Mouse (Mus musculus) T-helper 17 cell (primary cell): Measurements from ENCODE around the gene Tspan17.

Experiments
- in situ Hi-C, 2 experiments: fragments of 300-600 bp; cut with MboI, MseI; formaldehyde crosslinking; loops; 1 replicate in 1 of 2; 2 replicates in 1 of 2; pipeline ENCODE4 v1.15.1; 2025; ENCODE audit warnings: high pct_unique_total_duplicates in 2 of 2

Tspan17 gene

DNA sequence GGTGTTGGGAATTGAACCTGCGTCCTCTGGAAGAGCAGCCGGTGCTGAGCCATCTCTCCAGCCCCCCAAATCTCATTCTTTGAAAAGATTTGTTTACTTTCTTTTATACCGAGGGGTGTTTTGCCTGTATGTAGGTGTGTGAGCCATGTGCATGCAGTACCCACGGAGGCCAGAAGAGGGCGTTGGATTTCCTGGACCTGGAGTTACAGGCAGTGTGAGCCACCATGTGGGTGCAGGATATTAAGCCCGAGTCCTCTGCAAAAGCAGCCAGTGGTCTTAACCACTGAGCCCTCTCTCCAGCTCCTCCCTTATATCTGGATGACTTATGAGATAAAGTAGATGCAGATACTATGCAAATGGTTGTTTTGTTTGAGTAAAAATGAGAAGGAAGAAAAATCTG is 13.8 kb downstream of the Tspan17 start:
- in situ Hi-C loops, result no loop called here

DNA sequence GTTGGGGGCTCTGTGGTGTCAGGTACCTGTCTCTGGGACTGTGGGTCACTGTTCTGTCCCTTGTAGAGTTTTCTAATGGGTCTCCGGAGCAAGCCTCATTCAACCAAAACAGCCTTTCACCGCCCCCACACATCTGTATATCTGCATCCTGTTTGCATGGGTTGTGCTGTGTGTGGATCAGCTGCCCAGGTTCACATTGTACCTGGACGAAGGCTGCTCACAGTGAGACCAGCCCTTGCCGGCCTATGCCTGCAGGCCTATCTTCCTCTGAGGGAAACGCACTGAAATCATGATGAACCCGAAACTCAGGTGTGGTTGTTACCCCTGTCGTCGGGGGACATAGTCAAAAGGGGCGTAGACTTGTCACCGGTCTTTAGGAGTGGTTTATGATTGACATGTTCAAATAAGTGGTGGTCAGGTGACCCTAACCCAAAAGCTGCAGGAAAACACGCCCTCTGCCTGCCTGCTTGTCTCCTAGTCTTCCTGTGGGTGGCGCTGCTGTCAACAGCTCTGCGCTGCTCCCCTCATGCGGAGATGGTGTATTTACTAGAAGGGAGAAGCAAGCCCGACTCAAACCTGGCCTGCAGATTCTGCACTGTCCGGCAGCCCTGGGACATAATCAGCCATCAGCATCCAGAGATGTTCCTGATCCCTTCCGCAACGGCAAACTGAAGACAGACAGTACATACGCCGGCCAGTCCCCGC is 16.1 kb downstream of the Tspan17 start:
- in situ Hi-C loops, result loop anchor here in 1 of 2 experiments (5.0 kb wide), 1 partner anchor 77 kb away; no protein-coding TSS in a partner anchor

DNA sequence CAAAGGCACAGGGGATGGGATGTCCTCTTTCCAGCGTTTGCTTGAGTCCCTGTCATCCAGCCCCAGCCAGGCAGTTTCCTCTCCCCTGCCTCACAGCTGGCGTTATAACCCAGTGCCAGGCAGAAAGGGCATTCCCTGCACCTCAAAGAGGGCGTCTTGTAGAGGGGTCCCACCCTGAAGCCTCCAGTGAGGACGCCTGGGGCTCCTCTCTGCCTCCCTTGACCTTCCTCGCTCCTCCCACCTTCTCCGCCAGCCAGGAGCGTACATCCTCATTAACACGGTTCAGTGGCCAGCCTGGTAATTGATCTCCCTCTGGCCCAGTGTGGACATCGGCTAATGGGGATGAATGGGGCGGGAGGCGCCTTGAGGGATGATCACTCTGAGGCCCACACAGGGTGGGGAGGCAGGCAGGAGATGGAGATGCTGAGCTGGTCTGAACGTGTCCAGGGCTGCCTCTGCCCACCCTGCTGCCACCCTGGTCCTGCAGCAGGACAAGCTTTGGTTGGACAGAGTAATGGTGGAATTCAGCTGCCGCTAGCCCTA is 17.3 kb downstream of the Tspan17 start:
- in situ Hi-C loops, result loop anchor here in 1 of 2 experiments (5.0 kb wide), 1 partner anchor 76 kb away; no protein-coding TSS in a partner anchor

DNA sequence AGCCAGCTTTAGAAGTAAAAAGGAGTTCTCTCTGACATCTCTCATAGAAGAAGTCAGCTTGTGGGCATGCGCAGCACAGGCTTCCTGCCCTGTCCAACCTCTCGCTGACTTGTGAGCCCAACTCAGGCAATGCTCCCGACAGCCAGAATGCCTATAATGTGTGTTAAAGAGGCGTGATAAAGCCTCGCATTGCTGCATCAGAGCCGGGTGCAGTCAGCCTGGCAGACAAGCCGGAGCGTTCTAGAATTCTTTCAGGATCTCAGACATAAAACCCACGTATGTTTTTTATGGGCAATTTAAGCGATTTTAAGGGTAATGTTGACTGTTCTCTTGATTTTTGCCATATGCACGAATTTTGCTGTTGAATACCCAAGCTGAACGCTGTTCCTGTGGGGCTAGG is 18.9 kb downstream of the Tspan17 start:
- in situ Hi-C loops, result loop anchor here in 1 of 2 experiments (5.0 kb wide), 1 partner anchor 74 kb away; no protein-coding TSS in a partner anchor

DNA sequence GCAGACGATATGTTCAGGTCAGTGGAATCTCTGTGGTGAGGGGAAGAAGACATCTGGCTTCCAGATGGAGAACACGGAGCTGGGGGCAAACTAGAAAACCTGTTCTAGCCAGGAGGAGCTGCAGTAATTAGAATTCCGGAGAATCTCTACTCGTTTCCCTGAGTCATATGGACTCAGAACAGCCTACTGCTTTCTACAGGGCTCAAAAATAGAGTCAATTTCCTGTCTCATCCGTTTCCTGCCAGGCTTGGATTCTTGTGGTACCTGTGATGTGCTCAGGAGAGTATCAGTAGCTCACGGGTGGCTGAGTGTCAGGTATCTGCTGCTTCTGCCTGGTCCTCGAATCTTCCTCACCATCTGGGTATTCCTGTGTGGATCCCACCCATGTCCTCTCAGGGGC is 22.3 kb downstream of the Tspan17 start:
- in situ Hi-C loops, result no loop called here

DNA sequence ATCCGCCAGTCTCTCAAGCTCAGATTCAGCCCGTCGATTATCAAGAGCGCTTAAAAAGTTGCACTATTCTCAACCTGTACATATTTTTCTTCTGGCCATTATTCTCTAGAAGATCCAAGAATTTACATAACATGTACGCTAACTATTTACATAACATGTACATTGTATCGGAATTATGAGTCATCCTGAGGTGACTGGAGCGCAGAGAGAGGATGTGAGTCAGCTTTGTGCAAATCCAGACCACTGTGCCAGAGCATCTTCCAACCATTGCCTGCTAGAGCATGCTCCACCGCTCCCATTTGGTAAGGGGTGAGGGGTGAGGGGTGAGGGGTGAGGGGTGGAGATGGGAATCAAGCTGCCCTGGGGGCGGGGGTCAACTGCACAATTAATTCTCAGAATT is 24.2 kb downstream of the Tspan17 start:
- in situ Hi-C loops, result no loop called here

DNA sequence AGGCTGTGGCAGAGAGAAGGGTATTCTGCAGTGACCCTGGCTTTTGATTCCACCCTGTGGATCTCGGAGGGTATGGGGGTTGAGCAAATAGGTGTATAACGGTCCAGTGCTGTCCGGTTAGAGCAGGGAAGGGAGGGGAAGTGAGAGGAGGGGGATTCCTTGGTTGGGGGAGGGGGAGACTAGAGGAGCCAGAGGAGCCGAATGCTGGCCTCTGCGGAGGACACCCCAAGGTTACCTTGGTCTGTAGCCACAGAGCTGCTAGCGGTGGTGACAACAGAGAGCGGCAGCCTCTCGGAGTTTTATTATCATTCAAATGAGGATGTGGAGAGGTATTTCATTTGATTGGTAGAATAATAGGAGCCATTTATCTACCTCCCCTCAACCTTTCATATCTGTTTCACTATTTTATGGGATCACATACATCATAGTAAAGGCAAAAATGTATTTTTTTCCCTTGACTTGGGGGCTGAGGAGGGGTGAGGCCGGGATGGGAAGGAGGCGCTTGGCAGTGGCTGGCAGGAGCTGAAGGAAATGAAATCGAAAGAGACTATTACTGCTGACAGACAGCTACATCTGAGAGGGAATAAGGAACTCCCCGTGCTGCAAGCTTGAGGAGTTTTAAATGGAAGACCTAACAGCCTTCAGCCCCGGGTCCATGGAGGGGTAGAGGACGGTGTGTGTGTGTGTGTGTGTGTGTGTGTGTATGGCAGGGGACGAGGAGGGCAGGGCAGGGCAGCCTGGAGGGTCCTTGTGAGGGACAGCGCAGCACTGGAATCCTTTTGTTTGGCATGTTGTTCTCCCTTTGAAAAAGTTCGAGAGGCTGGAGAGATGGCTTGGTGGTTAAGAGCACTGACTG is 29.4 kb downstream of the Tspan17 start:
- in situ Hi-C loops, result no loop called here

DNA sequence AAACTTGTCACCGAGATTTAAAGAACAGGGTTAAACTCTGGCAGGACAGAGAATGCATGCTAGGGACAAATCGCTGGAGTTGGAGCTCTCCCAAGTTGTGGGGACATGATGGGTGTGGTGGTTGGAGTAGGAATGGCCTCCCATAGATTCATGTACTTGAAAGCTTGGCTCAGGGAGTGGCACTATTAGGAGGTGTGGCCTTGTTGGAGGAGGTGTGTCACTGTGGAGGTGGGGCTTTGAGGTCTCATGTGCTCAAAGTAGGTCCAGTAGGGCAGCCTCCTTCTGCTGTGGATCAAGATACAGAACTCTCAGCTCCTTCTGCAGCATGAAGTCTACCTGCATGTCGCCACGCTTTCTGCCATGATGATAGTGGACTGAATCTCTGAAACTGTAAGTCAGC is 31.9 kb downstream of the Tspan17 start:
- in situ Hi-C loops, result no loop called here

DNA sequence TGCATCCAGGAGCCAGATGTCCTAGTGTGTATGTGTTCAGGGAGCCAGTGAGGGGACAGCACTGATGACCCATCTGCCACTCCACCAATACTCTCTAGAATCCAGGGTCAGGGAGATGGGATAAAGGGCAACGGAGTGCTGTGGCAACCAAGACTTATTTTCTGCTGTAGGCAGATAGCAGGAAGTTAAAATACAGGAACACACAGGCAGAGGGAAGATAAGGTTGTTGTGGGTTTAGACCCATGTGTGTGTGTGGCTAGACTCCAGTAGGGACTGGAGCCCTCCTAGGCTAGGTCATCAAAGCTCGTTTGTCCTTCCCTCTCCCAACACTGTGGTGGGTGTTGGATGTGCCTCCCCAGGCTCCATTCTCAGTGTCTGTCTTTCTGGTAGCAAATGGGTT is 32.8 kb downstream of the Tspan17 start:
- in situ Hi-C loops, result no loop called here

DNA sequence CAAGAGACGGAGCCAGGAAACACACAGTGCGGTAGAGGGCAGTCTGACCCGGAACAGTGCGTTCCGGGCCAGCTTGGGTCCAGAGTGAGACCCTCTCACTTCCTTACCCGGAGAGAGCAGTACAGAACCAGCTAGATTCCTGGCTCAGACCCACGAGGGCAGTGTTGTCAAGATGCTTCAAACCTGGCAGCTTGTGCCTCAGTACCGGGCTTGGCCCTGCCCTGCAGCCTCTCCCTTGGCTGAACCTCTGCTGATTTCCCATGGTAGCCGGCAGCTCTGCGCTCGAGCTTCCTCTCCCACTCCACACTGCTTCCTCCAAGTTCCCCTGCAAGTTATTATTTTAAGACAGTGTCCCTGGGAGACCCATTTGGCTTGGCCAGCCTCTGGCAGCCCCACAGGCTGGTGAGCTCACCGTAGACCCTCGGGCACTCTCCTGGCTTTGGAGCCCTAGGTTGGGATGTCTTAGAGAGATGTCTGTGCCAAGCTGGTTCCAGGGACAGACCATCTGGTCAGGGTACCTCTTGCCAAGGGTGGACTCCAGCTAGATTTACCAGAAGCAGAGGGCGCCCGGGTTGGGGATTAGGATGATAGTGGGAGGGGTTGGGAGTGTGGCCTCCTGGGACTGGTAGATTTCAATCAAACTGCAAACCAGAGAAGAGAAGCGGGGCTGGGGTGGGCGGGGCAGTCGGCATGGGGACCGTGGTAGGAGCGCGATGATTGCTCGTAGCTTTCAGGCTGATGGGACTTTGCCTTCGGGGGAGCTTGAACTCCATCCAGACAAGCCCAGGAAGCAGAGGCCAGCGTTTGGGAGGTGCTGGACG is 35.1 kb downstream of the Tspan17 start:
- in situ Hi-C loops, result no loop called here

DNA sequence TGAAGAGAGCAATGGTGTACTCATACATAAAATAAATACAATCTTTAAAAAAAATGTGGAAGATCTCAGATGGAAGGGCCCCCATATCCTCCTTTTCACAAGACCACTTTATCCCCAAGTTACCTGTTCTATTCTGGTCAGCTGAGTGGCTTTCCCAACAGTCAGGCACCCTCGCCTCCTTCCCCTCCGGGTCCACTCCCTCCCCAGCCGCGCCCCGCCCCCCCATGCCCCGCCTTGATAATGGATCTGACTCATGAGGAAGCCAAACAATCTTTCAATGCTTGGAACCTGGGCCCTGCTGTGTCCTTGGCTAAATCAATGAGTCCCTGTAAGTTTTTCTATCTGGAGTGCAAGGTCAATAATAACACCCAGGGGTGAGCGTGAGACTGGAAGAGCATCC is 38.8 kb downstream of the Tspan17 start:
- in situ Hi-C loops, result no loop called here

DNA sequence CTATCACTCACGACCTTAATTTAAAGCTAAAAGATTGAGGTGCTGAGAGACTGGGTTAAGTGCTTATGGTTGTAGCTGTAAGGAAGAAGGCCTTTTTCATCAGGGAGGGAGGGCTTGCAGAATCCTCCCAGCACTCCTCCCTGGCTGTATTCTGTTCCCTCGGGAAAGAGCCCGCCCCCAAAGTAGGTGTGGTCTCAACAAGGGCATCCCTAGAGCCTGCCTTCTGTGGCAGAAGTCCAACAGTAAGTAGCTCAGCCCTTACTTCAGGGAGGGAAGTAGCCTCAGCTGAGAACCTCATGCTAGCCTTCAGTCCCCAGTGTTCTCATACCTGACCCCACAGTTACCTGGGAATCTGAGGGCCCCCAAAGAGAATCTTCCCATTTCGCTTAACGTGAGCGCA is 39.3 kb downstream of the Tspan17 start:
- in situ Hi-C loops, result no loop called here

DNA sequence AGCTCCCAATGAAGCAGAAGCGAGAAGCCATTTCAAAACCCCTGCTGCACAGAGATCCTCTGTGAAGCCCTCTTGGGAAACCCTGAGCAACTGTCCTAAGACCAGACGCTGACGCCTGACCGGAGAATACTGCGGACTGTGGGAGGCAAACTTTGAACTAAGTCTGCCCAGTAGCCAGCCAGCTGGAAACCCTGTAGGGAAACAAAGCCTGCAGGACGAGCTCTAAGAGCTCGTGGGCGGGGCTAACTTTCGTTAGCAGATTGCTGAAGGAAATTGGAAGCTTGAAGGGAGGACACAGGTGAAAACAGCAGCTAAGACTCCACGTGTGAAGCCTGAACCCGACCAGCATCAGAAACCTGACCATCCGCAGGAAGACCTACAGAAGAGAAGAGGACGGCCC is 40.3 kb downstream of the Tspan17 start:
- in situ Hi-C loops, result no loop called here

DNA sequence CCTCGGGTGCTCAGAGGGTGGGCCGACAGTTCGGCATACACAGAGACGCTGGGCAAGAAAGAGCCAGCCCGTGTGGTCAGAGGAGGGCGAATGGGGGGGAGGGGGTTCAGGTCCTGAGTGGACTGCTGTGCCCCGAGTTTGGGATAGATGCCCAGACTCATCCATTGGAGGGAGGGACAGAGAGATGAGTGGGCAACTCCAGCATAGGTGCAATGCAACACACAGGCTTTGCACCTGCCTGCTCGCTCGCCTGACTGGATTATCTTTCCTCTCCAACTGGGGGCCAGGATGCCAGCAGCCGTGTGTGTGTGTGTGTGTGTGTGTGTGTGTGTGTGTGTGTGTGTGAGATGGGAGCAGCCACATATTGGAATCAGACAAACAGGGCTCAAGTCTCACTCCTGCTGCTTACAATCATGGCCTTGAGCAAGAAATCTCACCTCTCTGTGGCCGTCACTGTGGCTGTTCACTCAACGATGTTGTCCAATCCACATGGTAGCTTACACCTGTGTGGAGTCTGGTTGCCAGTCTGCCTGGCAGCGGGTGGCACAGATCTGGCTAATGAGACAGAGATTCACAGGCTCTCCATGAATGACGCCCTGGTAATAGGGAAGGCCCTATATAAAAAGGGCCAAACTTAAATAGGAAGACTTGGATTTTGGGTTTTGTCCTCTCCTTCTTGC is 47.3 kb downstream of the Tspan17 start:
- in situ Hi-C loops, result no loop called here

DNA sequence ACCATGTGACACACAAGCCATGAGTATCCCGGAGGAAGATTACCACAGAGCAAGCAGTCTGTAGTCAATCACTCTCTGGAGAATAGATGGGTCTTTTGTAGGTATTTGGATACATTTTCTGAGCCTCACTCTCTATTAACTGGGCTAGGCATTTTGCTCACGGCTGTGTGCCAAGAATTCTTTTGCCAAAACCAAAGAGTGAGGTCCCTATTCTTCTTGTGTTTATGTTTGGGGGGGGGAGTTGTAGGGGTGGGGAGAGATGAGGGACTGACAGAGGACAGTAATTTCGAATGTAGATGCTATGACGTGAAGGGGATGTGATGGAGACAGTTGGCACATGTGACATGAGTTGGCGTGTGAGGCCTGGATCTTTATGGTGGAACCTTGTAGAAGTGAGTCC is 47.9 kb downstream of the Tspan17 start:
- in situ Hi-C loops, result no loop called here

DNA sequence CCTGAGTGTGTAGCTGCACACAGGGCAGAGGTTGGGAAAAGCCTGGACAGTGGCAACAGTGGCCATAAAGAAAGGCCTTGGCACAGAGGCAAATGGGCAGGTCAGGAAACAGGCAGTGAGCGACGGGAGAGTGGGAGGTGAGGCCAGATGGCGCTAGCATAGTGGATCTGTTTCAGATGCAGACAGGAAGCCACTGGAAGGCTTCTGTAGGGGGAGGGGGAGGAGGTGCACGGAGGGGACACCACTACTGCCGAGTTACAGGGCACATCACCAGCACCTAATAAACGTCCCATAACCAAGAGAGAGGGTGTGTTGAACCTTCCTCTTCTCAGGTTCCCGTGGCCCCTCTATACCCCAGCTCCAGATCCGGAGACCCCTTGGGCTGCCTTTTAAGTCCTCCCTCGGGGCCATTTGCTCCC is 48.3 kb downstream of the Tspan17 start:
- in situ Hi-C loops, result no loop called here

DNA sequence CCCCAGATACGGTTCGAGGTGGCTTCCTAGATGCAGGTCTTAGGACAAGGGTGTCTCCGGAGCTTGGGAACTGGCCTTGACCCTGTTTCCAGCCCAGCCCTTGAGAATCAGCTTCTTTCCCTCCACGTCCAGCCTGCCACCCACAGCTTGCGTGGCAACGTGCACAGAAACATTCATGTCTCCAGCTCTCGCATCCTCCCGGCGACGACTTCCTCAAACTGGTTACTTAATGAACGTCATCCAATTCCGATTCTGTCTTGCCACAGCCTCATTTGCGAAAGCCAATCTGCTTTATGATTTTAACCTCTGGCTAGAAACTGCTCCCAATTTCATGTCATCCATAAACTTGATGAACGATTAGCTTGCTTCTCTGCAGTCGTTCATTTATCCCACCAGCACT is 49.4 kb downstream of the Tspan17 start:
- in situ Hi-C loops, result no loop called here

DNA sequence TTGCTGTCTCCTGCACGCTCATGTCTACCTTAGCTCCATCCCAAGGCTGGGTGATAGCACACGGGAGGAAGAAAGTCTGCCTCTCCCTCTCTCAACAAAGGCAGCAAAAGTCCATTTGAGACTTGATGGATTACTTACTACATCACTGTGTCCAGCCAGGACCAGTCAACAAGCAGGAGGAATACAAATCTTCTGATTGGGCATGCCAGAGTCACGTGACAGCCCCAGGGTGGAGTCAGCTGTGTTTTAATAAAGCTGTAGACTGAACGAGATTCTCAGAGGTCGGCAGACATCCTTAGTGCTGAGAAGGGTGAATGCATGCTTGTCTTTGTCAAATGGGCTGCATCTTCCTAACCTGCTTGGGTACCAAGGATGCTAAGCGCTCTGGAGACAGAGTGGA is 50.0 kb downstream of the Tspan17 start:
- in situ Hi-C loops, result no loop called here

DNA sequence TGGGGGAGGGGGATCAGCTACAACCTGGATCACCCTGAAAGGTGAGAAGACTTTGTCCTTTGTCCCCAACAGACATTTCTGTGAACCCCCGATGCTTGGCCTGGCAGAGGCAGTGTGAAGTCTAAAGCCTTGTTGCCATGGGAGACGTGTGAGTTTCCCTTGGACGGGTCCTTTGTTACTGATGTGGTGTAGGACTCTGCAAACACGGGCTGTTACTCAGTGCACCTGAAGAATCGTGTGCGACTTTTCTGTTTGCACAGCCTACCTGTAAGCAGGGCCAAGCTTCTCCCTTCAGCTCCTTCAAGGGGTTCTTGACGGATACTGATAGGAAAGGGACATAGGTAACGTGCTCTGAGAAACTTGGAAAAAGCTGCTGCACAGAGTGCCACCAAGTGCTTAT is 55.4 kb downstream of the Tspan17 start:
- in situ Hi-C loops, result loop anchor here in 1 of 2 experiments (10.0 kb wide), 1 partner anchor 1140 kb away; no protein-coding TSS in a partner anchor
